Mouse (Mus musculus) small intestine, adult 2 months (tissue): ENCODE data around the gene Slc51a.

Experiments used
- CTCF ChIP-seq: fragments of 200-500 bp; IDR thresholded peaks from 2 replicates; pipeline ENCODE4 v1.5.1; 2012; ENCODE audit warnings: low read depth, mild to moderate bottlenecking, control low read depth, inconsistent platforms, low read length, moderate library complexity, mixed read lengths; ENCODE audit not compliant: insufficient replicate concordance, insufficient read length; ENCODE audit errors: extremely low read depth
- POLR2A ChIP-seq: fragments of 200-500 bp; IDR thresholded peaks from 2 replicates; pipeline ENCODE4 v1.6.1; 2012; ENCODE audit warnings: low read depth, mild to moderate bottlenecking, control low read depth, inconsistent platforms, low read length, moderate library complexity

GRCm38 (mm10) chr16:32485209-32485608, 2.5 kb downstream of the Slc51a start:
- no peak for TF ChIP-seq CTCF
- no peak for TF ChIP-seq POLR2A
